Mouse (Mus musculus) kidney, postnatal 10 days (tissue): ENCODE results near the gene Bsg.
"Not testable (repeated sequence)": the region's sequence is repeated elsewhere in the genome, so short reads cannot be mapped to it uniquely, and the experiment has no call there.

Source experiments
- DNase-seq: peaks from one replicate; pipeline ENCODE4 v3.0.0; 2021; ENCODE audit warnings: mixed read lengths

The Bsg gene

DNA sequence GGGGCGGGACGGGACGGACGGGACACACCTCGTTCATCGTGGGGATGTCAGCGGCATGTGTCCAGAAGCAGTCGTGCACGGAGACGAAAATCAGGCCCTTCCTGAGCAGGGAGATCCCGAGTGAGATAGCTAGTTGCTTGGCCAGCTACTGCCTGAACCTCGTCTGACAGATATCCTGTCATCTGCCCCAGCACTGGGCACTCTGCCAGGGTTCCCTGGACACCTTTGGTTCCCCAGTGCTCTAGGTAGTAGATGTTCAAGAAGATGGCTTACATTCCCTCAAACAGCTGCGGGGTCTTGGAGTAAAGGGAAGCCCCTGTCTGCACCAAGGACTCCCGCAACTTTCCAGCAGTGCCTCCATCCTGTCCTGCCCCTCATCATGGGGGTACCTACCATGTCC, 32.4 kb downstream of the Bsg start:
- peak; percentile 52 for DNase-seq

DNA sequence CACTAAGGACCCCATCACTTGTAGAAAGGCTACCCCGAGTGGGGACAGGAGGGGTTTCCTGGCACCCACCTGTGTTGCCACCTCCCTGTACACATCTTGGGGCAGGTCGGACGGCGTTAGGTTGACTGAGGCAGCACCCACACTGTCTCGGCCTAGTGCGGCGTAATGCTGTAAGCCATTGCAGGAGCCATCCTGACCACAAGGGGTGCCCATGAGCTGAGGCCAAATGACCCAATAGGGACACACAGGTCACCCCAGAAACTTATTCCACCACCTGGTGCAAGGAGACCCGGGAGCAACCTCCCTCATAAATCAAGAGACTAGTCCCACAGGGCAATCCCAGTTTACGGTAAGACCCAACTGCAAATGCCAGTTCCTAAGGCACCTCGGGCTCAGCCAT, 34.0 kb downstream of the Bsg start:
- peak; percentile 45 for DNase-seq

DNA sequence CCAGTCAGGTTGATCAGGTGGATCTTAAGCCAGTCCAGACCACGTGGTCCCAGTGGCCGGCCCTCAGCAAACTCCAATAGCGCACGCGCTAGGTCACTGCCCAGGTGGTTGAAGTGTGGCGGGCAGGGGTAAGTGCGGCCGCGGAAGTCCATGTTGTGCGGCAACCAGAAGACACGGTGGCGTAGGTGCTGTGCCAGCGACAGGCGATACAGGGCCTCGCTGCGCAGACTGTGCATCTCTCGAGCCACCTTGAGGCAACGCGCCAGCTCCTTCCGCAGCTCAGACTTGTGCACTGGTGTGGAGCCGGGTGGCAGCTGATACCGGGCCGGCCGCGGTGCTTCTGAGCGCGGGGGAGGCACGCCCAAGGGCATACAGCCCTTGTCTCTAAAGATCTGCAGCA, 34.9 kb downstream of the Bsg start:
- DNase-seq: no peak

DNA sequence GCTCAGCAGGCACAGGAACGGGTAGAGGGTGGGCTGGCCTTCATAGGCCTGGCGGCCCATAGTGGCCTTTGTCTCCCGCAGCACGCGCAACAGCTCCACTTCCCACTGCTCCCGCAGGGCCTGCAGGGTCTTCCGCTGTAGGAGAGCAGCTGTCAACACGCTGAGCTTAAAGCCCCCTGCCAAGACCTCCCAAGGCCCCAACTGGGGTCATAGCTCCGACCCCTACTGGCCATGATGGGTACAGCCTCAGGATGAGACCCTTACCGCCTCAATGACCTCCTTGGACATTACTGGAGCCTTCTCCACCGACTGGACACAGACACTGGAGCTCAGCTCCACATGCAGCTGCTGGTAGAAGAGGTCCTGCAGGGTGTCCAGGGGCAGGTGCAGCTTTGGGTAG, 36.6 kb downstream of the Bsg start:
- no peak for DNase-seq

DNA sequence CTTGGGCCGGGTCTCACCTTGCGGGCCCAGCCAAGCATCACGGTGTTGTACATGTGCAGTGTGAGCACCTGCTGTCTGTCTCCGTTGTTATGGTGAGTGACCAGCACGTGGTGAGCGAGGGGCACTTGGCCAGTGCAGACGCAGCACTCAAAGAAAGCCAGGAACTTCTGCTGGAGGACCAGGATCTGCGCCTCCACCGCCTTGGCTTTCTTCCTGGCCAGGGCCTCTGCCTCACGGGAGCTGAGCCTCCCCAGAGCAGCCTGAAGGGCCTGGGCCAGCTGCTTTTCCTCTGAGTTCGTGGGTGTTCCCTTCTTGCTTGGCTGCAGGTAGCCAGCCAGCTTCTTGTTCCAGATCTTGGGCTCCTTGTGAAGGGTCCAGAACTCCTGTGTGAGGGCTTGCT, 38.9 kb downstream of the Bsg start:
- DNase-seq: no peak

DNA sequence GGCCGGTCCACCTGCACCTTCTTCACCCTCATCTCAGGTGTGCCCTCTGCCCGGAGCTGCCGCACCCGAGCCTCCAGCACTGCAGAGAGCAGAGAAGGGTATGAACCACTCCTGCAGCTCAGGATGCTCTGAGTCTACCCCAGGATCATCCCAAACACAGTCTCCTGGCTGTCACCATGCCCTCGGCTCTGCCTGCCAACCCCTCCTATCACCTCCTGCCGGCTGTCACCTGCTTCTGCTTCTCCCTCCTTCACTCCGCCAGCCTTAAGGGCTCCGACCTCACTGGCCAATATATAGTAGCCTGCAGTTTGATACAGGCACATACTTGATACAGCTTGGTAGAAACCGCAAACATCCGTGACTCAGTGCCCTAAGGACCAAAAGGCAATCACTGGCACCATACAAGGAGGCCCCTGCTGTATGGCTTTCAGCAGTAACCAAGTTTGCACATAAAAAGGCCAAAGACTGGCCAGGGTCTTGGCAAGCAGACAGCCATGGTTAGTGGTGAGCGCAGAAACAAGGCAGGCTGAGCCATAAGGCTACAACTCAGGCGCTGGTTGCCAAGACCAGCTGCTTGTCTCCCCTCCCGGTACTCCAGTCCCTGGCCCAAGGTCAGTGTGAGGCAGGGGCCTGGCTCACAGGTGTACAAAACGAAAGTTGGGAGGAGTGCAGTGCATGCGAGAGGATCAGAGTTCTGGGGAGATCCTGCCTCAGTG, 39.5 kb downstream of the Bsg start:
- no peak for DNase-seq

DNA sequence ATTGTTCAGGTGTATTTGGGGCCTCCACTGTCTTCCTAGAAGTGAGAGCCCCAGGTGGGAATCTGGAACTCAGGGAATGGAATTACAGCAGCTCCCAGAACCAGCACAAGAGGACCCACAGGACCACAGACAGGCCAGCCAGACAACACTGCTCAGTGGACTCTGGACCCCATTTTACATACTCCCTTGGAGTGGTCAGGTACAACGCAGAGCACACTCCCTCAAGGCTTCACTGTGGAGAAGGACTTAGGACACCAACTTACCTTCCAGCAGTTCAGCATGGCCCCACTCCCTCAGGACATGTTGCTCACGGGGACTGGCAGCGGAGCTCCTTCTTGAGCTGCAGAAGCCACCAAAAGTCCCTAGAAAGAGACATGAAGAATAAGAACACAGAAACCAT, 41.1 kb downstream of the Bsg start:
- DNase-seq: no peak

DNA sequence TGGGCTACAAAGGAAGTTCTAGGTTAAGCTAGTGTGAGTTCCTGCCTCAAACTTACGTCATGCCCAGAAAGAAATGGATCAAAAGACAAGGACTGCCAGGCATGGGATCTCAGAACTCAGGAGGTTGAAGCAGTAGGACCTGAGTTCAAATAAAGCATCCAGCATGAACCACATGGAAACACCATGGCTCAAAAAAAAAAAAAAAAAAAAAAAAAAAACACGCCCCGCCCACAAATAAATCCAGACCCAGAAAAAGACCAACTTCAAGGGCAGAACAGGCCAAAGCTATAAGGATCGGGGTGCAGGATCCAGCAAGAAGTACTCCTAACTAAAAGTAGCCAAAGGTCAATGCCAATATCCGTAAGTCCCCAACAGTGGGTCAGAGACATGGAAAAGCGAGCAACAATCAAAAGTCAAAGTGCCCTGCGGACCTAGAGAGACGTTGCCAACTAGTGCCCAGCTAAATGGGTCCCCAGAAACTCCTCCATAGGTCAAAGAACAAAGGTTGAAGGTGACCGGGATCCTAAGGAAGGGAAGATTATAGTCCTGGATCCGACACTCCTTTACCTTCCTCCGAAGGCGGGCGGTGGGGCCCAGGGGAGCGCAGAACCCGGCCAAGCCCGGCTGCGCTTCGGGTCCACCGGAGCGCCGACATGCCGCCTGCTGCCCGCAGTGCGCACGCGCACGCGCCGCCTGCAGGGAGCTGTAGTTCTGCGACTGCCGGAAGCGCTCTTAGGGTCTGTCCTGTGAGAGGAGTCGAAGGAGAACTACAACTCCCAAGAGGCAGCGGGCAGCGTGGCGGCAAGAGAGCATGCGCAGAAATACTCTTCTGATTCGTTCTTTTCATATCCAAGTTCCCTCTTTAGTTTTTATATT, 41.8 kb downstream of the Bsg start, which contains the start of gene Polrmt:
Polrmt (minus strand) TSS at position 684 of the 876 bp plus-strand sequence.
- DNase-seq: peak; percentile 97

DNA sequence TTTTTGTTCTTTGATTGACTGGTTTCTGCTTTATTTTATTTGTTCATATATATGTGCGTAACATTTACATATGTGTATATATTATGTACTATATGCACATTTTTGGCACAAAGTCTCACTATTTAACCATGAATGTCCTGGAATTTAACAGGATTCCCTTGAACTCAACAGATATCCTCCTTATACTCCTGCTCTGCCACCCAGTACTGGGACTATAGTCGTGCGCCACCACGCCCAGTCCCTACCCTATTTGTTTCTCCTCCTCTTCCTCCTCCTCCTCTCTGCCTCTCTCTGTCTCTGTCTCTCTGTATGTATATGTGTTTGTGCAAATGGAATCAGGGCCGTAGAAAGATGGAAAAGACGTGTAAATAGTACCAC, 42.5 kb downstream of the Bsg start:
- no peak for DNase-seq

DNA sequence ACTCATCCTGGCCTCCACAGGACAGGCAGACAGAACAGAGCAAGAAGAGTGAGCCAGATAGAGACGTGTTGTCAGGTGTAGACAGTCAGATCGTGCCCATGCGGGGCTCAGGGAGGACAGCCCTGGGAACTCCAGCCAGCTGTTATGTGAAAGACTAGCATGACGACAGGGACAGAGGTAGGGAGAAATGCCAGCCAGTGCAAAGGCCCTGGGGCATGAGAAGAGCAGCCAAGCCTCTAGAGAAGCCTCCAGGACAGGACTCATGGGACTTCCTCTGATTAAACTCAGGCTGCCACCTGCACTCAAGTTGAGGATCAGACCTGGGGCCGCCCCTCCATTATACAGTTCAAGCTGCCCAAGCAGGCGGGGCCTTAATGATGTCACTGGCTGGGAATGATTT, 44.2 kb downstream of the Bsg start:
- no peak for DNase-seq

DNA sequence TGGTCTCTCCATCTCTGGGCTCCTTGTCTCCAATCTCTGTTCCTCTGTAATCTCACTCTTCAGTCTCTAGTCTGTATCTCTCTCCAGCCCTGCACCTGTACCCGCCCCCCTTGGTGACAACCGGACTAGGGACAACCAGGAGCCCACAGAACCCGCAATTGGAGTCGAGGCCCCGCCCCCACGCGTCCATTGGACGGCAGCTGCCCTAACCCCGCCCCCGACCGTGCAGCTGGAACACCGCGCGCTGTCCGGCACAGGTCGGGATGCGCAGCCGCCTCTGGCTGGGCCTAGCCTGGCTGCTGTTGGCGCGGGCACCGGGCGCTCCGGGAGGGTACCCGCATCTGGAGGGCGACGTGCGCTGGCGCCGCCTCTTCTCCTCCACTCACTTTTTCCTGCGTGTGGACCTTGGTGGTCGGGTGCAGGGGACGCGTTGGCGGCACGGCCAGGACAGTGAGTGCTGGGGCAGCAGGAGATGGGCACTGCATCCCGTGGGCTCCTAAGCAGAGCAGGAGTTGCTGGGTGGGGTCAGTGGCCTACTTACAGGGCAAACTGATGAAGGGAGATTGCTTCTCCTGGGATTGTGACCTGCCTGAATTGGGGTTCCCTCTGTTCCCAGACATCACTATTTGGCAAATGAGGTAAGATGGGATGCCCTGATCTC, 50.7 kb downstream of the Bsg start, which contains the start of gene Fgf22:
Fgf22 (plus strand) TSS at position 221 of the 661 bp plus-strand sequence.
- DNase-seq: peak; percentile 90

DNA sequence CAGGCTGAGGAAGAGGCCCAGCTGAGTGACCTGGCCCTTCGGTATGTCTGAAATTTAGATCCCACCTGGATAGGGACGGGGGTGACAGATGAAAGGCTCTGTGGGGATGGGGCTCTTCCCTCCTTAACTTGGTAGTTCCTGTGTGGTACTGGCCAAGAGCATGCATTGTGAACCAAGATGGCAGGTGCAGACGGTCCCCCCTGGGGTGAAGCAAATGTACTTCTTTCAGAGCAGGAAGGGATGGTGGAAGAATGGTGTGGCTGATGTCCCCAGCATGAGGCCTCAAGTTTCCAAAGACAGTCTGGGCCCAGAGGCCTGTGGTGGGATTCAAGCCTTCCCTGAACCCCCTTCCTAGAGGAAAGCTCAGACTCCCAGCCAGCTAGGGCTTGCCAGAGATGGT, 51.6 kb downstream of the Bsg start:
- DNase-seq: no peak

DNA sequence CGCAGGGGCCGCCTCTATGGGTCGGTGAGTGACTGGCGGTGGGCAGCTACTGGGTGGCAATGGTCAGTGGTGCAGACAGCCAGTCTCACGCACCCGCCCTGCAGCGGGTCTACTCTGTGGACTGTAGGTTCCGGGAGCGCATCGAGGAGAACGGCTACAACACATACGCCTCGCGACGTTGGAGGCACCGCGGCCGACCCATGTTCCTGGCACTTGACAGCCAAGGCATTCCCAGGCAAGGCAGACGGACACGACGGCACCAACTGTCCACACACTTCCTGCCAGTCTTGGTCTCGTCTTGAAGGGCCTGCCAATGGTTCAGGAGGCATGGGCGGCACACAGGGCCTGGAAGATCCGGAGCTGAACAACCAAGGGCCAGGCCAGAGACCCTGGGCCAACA, 52.4 kb downstream of the Bsg start:
- peak; percentile 13 for DNase-seq

DNA sequence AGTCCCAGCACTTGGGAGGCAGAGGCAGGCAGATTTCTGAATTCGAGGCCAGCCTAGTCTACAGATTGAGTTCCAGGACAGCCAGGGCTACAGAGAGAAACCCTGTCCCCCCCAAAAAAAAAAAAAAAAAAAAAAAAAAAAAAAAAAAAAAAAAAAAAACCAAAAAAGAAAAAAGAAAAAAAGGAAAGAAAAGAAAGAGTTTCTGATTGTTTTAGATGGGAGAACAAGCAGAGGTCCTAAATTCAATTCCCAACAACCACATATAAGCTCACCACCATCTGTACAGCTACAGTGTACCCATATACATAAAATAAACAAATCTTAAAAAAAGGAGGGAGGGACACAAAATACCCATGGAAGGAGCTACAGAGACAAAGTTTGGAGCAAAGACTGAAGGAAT, 55.4 kb downstream of the Bsg start:
- not testable (repeated sequence) for DNase-seq

DNA sequence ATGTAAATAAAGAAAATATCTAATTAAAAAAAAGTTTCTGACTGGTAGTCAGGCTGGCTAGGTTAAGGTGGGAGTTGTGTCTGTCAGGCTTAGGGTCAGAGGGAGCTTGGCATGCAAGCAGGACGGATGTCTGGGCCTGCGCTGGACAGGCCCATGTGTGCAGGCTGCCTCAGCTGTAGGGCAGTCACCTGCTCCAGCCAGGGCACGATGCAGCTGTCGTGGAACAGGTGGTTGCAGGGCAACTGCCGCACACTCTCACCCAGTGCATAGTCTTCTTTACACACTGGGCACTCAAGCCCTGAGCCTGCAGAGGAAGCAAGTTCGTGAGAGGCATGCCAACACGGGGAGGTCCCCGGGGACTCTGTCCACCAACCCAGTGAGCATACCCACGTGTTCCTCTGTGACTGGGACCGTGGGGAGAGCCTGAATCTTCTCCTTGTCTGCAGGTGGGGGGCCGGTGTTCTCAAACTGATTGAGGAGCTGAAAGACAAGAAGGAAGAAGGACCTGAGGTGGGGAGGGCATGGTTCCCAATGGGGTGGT, 56.4 kb downstream of the Bsg start:
- DNase-seq: no peak
